Mouse (Mus musculus) heart, postnatal 0 days (tissue): ENCODE measurements around the gene Lama4. TPM values are rescaled to one million over a fixed set of nuclear protein-coding genes. Genes with fewer than 3 reads are reported as not detected.

Source experiments
- ATAC-seq: fragments of 200-750 bp; cut with Nextera tagmentation; 2 replicates; pipeline ENCODE4 v1.8.0; 2017; ENCODE audit warnings: low read depth, moderate number of reproducible peaks, moderate library complexity; ENCODE audit not compliant: insufficient read depth
- DNase-seq: peaks from one replicate; pipeline ENCODE4 v3.0.0-alpha.2; 2016; ENCODE audit warnings: low spot score
- H3K27ac ChIP-seq: fragments of 300-500 bp; sonication (generic); 2 replicates; pipeline ENCODE4 v1.5.1; 2014; ENCODE audit warnings: low read depth, mild to moderate bottlenecking
- H3K27me3 ChIP-seq: fragments of 300-500 bp; sonication (generic); 2 replicates; pipeline ENCODE4 v1.6.1; 2014; ENCODE audit warnings: low read length, mixed read lengths; ENCODE audit not compliant: control insufficient read depth, insufficient read depth
- H3K36me3 ChIP-seq: fragments of 300-500 bp; sonication (generic); replicated peaks from 2 replicates; pipeline ENCODE4 v1.6.1; 2014; ENCODE audit warnings: low read length, mixed read lengths; ENCODE audit not compliant: control insufficient read depth, insufficient read depth
- H3K4me1 ChIP-seq: fragments of 300-500 bp; sonication (generic); 2 replicates; pipeline ENCODE4 v1.6.1; 2014; ENCODE audit warnings: antibody characterized with exemption; ENCODE audit not compliant: control insufficient read depth, insufficient read depth
- H3K4me2 ChIP-seq: fragments of 300-500 bp; sonication (generic); 2 replicates; pipeline ENCODE4 v1.6.1; 2014; ENCODE audit warnings: low read depth, mild to moderate bottlenecking, low read length, moderate library complexity
- H3K4me3 ChIP-seq: fragments of 300-500 bp; sonication (generic); 2 replicates; pipeline ENCODE4 v1.5.1; 2014; ENCODE audit warnings: low read depth, low read length
- H3K9ac ChIP-seq: fragments of 300-500 bp; sonication (generic); replicated peaks from 2 replicates; pipeline ENCODE4 v1.6.1; 2014; ENCODE audit warnings: low read depth, low read length, mixed read lengths
- H3K9me3 ChIP-seq: fragments of 300-500 bp; sonication (generic); replicated peaks from 2 replicates; pipeline ENCODE4 v1.6.1; 2016; ENCODE audit warnings: low read length; ENCODE audit not compliant: control insufficient read depth
- CTCF ChIP-seq: IDR thresholded peaks from 2 replicates; pipeline ENCODE4 v1.5.1; 2016; ENCODE audit warnings: antibody characterized with exemption, control low read depth, low read depth
- EP300 ChIP-seq: IDR thresholded peaks from 2 replicates; pipeline ENCODE4 v1.6.1; 2016; ENCODE audit warnings: antibody characterized with exemption, low read depth
- WGBS: fragments of 180-500 bp; shearing (Covaris S2); extraction: QIAGEN DNeasy Blood & Tissue Kit; methylation state at CpG from one replicate; pipeline ENCODE4 v1.1.7; 2014; 5-methylcytosine and 5-hydroxymethylcytosine counted together
- polyA plus RNA-seq: library from polyadenylated mRNA; unstranded; fragments of >200 nt; fragmentation: Nextera tagmentation; extraction: Ambion mirVana; gene quantifications from 2 replicates; pipeline ENCODE4 v1.2.1, GENCODE M21; 2015
- total RNA-seq: library from RNA; depleted of rRNA; stranded (reverse); fragments of >200 nt; gene quantifications from 2 replicates; pipeline ENCODE4 v1.2.3, GENCODE M21; 2014; ENCODE audit warnings: low replicate concordance

Lama4 gene
- total and polyA plus RNA-seq, 2 experiments from 2014 or later, result 72.2 to 120 TPM

DNA sequence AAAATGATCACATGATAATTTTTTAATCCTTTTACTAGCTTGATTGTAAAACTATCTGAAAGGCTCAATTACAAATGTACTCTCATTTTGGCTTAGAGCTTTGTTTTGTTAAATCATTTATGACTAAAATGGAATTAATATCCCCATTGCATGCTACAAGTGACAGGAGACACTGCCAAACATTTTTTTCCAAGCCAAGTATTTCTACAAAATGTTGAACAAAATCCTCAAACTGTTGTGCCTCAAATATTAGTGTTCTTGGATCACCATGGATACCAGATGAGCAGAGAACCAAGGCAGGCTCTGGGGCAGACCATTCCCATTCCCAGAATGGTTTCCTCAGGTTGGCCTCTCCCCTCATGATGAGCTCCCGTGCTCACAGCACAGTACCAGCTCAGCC is 79.8 kb downstream of the Lama4 start:
- WGBS, result 89% methylated on average over 1 of the region's 1 CpGs

GRCm38 (mm10) chr10:39047775-39048174 is 82.5 kb downstream of the Lama4 start:
- Histone ChIP-seq H3K27me3 (no peaks in the 10 kb centered on the region), H3K36me3 (peaks cover 89% of the 10 kb centered on the region), H3K9ac (no peak overlapping the region), H3K27ac (no peak overlapping the region), H3K9me3 (no peaks in the 10 kb centered on the region), H3K4me1 (no peaks in the 10 kb centered on the region), H3K4me3 (no peak overlapping the region), H3K4me2 (no peak overlapping the region)
- no peak for ATAC-seq
- no peak for DNase-seq
- TF ChIP-seq CTCF (no peak), EP300 (no peak)
- 84% methylated on average over 10 of the region's 10 CpGs for WGBS

More for the DNA sequence above, 79.8 kb downstream of the Lama4 start:
- H3K4me2 ChIP-seq, result no peak overlapping the region
- H3K4me3 ChIP-seq, result no peak overlapping the region
- no peaks in the 10 kb centered on the region for H3K4me1 ChIP-seq
- H3K27me3 ChIP-seq, result no peaks in the 10 kb centered on the region
- no peak overlapping the region for H3K9ac ChIP-seq
- TF ChIP-seq CTCF, result no peak
- no peak for TF ChIP-seq EP300
- DNase-seq, result no peak
- no peak overlapping the region for H3K27ac ChIP-seq
- peaks cover 85% of the 10 kb centered on the region for H3K36me3 ChIP-seq
- H3K9me3 ChIP-seq, result no peaks in the 10 kb centered on the region
- ATAC-seq, result no peak

DNA sequence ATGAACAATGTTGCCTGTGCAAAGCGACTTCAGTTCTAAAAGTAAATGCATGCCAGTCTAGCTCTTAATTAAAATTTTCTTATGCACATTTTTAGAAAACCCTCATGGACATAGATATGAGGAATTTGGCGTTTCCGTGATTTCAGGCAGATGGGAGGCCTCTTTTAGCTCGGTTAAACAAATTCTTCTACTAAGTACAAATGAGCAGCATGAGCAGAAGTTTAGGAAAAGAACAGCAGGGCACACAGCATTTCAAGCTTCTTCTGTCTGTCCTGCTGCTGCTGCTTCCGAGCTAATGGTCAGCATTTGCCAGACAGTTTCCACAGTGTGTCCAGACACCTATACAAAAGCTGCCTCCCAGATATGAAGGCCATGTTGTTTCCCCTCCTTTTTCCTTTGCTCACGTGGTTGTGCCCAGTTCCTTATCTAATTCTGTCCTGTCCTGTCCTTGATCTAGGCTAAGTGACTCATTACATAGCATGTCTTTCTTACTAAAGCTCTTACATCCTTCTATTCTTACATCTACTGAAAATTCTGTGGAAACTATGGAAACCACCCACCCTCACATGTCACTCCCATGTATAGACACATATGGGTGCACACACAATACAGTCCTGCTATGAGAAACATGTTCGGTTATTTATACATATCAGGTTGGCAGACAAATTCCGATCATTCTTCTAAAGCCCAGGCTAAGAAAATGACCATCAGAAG is 84.4 kb downstream of the Lama4 start:
- peaks cover 83% of the 10 kb centered on the region for H3K36me3 ChIP-seq
- no peak for ATAC-seq
- H3K4me3 ChIP-seq, result no peak overlapping the region
- no peak overlapping the region for H3K27ac ChIP-seq
- H3K9ac ChIP-seq, result no peak overlapping the region
- no peaks in the 10 kb centered on the region for H3K4me1 ChIP-seq
- TF ChIP-seq CTCF (no peak), EP300 (no peak)
- no peak overlapping the region for H3K4me2 ChIP-seq
- H3K9me3 ChIP-seq, result no peaks in the 10 kb centered on the region
- DNase-seq, result no peak
- 56% methylated on average over 8 of the region's 8 CpGs for WGBS
- no peaks in the 10 kb centered on the region for H3K27me3 ChIP-seq

DNA sequence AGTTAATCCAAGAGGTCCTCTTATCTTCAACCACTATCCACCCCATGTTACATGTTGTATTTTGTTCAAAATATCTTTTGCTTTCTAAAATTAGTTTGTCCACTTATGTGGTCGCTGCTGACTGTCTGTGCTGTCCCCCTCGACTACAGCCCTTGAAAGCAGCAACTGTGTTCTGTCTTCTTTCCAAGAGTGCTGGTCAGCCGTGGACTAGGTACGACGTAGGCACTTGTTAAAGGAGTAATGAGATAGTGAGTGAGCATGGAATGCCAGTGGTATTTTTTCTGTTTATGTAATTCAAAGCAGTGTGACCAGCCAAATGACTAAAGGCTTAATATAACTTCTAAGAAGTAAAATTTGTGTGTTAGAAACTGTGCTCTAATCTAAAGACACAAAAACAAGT is 90.7 kb downstream of the Lama4 start:
- Histone ChIP-seq H3K9me3 (no peaks in the 10 kb centered on the region), H3K27ac (0 out of 2 replicates have a peak overlapping the region, but pooled peaks have one; percentile 43), H3K36me3 (peaks cover 86% of the 10 kb centered on the region), H3K4me3 (no peak overlapping the region), H3K9ac (no peak overlapping the region), H3K4me1 (peaks cover 5% of the 10 kb centered on the region; the same call in 1 of the 2 replicates), H3K4me2 (no peak overlapping the region), H3K27me3 (no peaks in the 10 kb centered on the region)
- WGBS, result 25% methylated on average over 5 of the region's 5 CpGs
- ATAC-seq (peak; percentile 85), DNase-seq (peak; percentile 13)
- TF ChIP-seq EP300 (no peak), CTCF (no peak)

DNA sequence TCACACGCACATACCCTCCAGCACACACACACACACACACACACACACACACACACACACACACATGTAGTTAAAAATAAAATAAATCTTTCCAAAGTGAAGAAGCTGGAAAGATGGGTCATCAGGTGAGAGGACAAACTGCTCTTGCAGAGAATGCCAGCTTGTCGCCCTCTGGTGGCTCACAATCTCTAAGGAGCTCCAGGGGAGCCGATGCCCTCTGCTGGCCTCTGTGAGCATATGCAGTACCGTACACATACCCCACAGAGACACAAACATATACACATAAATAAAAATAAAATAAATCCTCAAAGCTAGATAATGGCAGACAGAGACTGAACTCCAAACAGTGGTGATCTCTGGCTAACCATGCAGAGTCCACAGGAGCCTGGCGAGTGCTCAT is 99.4 kb downstream of the Lama4 start:
- H3K9me3 ChIP-seq, result no peaks in the 10 kb centered on the region
- peak; percentile 65 for TF ChIP-seq CTCF
- TF ChIP-seq EP300, result no peak
- no peak overlapping the region for H3K4me3 ChIP-seq
- H3K9ac ChIP-seq, result no peak overlapping the region
- WGBS, result 94% methylated on average over 5 of the region's 5 CpGs
- H3K4me2 ChIP-seq, result no peak overlapping the region
- DNase-seq (no peak), ATAC-seq (peak; percentile 30; the same call in 1 of the 2 replicates)
- H3K36me3 ChIP-seq, result peaks cover 52% of the 10 kb centered on the region
- H3K27ac ChIP-seq, result no peak overlapping the region
- no peaks in the 10 kb centered on the region for H3K27me3 ChIP-seq
- H3K4me1 ChIP-seq, result no peaks in the 10 kb centered on the region

- Histone ChIP-seq H3K4me1 (no peaks in the 10 kb centered on the region), H3K9ac (no peak overlapping the region), H3K27ac (no peak overlapping the region), H3K4me3 (no peak overlapping the region), H3K9me3 (no peaks in the 10 kb centered on the region), H3K27me3 (no peaks in the 10 kb centered on the region), H3K4me2 (no peak overlapping the region), H3K36me3 (peaks cover 53% of the 10 kb centered on the region)
- no peak for TF ChIP-seq EP300
- no peak for TF ChIP-seq CTCF
- 56% methylated on average over 3 of the region's 3 CpGs for WGBS
- DNase-seq (no peak), ATAC-seq (no peak)
Measured at GRCm38 (mm10) chr10:39065449-39065848, 100.1 kb downstream of the Lama4 start.
